Mouse (Mus musculus) kidney, postnatal 0 days (tissue): ENCODE results near the gene Lpar5. TPM values are rescaled to one million over a fixed set of nuclear protein-coding genes. Genes with fewer than 3 reads are reported as not detected.
"Not testable (repeated sequence)": the region's sequence is repeated elsewhere in the genome, so short reads cannot be mapped to it uniquely, and the experiment has no call there.

ENCODE experiments used
- ATAC-seq: fragments of 200-750 bp; cut with Nextera tagmentation; replicated peaks from 2 replicates; pipeline ENCODE4 v1.8.0; 2017; ENCODE audit warnings: low read depth, moderate number of reproducible peaks, moderate TSS enrichment, moderate library complexity; ENCODE audit not compliant: low FRiP score
- DNase-seq: peaks from one replicate; pipeline ENCODE4 v3.0.0-alpha.2; 2016; ENCODE audit warnings: low spot score
- H3K27ac ChIP-seq: fragments of 300-500 bp; sonication (generic); 2 replicates; pipeline ENCODE4 v1.5.1; 2014; ENCODE audit warnings: mild to moderate bottlenecking
- H3K27me3 ChIP-seq: fragments of 300-500 bp; sonication (generic); 2 replicates; pipeline ENCODE4 v1.6.1; 2014; ENCODE audit warnings: low read length, mixed read lengths; ENCODE audit not compliant: insufficient read depth
- H3K36me3 ChIP-seq: fragments of 300-500 bp; sonication (generic); 2 replicates; pipeline ENCODE4 v1.6.1; 2014; ENCODE audit warnings: low read length, mixed read lengths; ENCODE audit not compliant: insufficient read depth
- H3K4me1 ChIP-seq: fragments of 300-500 bp; sonication (generic); replicated peaks from 2 replicates; pipeline ENCODE4 v1.6.1; 2014; ENCODE audit warnings: antibody characterized with exemption, low read length, mixed read lengths; ENCODE audit not compliant: insufficient read depth
- H3K4me2 ChIP-seq: fragments of 300-500 bp; sonication (generic); 2 replicates; pipeline ENCODE4 v1.6.1; 2014; ENCODE audit warnings: mild to moderate bottlenecking, low read length, moderate library complexity, mixed read lengths
- H3K4me3 ChIP-seq: fragments of 300-500 bp; sonication (generic); replicated peaks from 2 replicates; pipeline ENCODE4 v1.5.1; 2014; ENCODE audit warnings: low read depth, low read length
- H3K9ac ChIP-seq: fragments of 300-500 bp; sonication (generic); 2 replicates; pipeline ENCODE4 v1.6.1; 2014; ENCODE audit warnings: low read depth, low read length
- H3K9me3 ChIP-seq: fragments of 300-500 bp; sonication (generic); replicated peaks from 2 replicates; pipeline ENCODE4 v1.6.1; 2016; ENCODE audit warnings: low read length, inconsistent platforms, mixed read lengths
- CTCF ChIP-seq: IDR thresholded peaks from 2 replicates; pipeline ENCODE4 v1.5.1; 2016; ENCODE audit warnings: antibody characterized with exemption, low read depth, mild to moderate bottlenecking, moderate library complexity
- WGBS: fragments of 180-500 bp; shearing (Covaris S2); extraction: QIAGEN DNeasy Blood & Tissue Kit; methylation state at CpG from one replicate; pipeline ENCODE4 v1.1.7; 2014; 5-methylcytosine and 5-hydroxymethylcytosine counted together
- polyA plus RNA-seq: library from polyadenylated mRNA; unstranded; fragments of >200 nt; fragmentation: Nextera tagmentation; extraction: Ambion mirVana; gene quantifications from 2 replicates; pipeline ENCODE4 v1.2.1, GENCODE M21; 2015

The Lpar5 gene
- polyA plus RNA-seq, 1 experiment from 2014 or later: 0.30 TPM

GRCm38 (mm10) chr6:125062511-125062910 is 5.2 kb upstream of the Lpar5 start:
- ATAC-seq: no peak

GRCm38 (mm10) chr6:125063906-125064305 is 3.8 kb upstream of the Lpar5 start:
- WGBS: 86% methylated on average over 6 of the region's 6 CpGs

More at GRCm38 (mm10) chr6:125062511-125062910, 5.2 kb upstream of the Lpar5 start:
- no peak overlapping the region for H3K9ac ChIP-seq
- no peak overlapping the region for H3K4me2 ChIP-seq
- H3K4me1 ChIP-seq: 0 out of 2 replicates have a peak, but pooled peaks cover 5% of the 10 kb centered on the region
- no peak for DNase-seq
- no peak overlapping the region for H3K4me3 ChIP-seq
- WGBS: 84% methylated on average over 5 of the region's 5 CpGs
- no peaks in the 10 kb centered on the region for H3K9me3 ChIP-seq
- no peak for TF ChIP-seq CTCF
- no peaks in the 10 kb centered on the region for H3K36me3 ChIP-seq
- H3K27me3 ChIP-seq: no peaks in the 10 kb centered on the region
- no peak overlapping the region for H3K27ac ChIP-seq

GRCm38 (mm10) chr6:125065223-125065622 is 2.5 kb upstream of the Lpar5 start:
- not testable (repeated sequence) for H3K4me3 ChIP-seq, H3K9ac ChIP-seq, DNase-seq, H3K36me3 ChIP-seq, H3K27ac ChIP-seq, ATAC-seq, H3K4me1 ChIP-seq, H3K27me3 ChIP-seq, H3K4me2 ChIP-seq, H3K9me3 ChIP-seq
- WGBS: no CpG with 5 or more reads among the region's 1 CpGs

More at GRCm38 (mm10) chr6:125063906-125064305, 3.8 kb upstream of the Lpar5 start:
- Histone ChIP-seq H3K4me2 (no peak overlapping the region), H3K9me3 (no peaks in the 10 kb centered on the region), H3K9ac (no peak overlapping the region), H3K4me3 (no peak overlapping the region), H3K27me3 (no peaks in the 10 kb centered on the region), H3K4me1 (0 out of 2 replicates have a peak, but pooled peaks cover 5% of the 10 kb centered on the region), H3K36me3 (no peaks in the 10 kb centered on the region), H3K27ac (no peak overlapping the region)
- TF ChIP-seq CTCF: no peak
- ATAC-seq (no peak), DNase-seq (no peak)

- no peak overlapping the region for H3K4me3 ChIP-seq
- H3K4me2 ChIP-seq: no peak overlapping the region
- no peaks in the 10 kb centered on the region for H3K27me3 ChIP-seq
- no peak for DNase-seq
- no peaks in the 10 kb centered on the region for H3K9me3 ChIP-seq
- no peak overlapping the region for H3K9ac ChIP-seq
- H3K36me3 ChIP-seq: no peaks in the 10 kb centered on the region
- ATAC-seq: no peak
- H3K27ac ChIP-seq: peak overlapping the region; percentile 44
- 82% methylated on average over 18 of the region's 18 CpGs for WGBS
- TF ChIP-seq CTCF: no peak
- no peaks in the 10 kb centered on the region for H3K4me1 ChIP-seq
Observed at GRCm38 (mm10) chr6:125071170-125071895, 3.6 kb downstream of the Lpar5 start.

- H3K27ac ChIP-seq: peak overlapping the region; percentile 44
- H3K27me3 ChIP-seq: no peaks in the 10 kb centered on the region
- DNase-seq (no peak), ATAC-seq (no peak; the same call in 1 of the 2 replicates)
- no peaks in the 10 kb centered on the region for H3K4me1 ChIP-seq
- H3K9me3 ChIP-seq: no peaks in the 10 kb centered on the region
- no peaks in the 10 kb centered on the region for H3K36me3 ChIP-seq
- no peak overlapping the region for H3K4me3 ChIP-seq
- WGBS: 29% methylated on average over 2 of the region's 2 CpGs
- no peak for TF ChIP-seq CTCF
- H3K4me2 ChIP-seq: no peak overlapping the region
- no peak overlapping the region for H3K9ac ChIP-seq
Observed at GRCm38 (mm10) chr6:125071896-125072279, 4.2 kb downstream of the Lpar5 start.

- no peaks in the 10 kb centered on the region for H3K4me1 ChIP-seq
- H3K4me3 ChIP-seq: no peak overlapping the region
- no peak overlapping the region for H3K27ac ChIP-seq
- no peaks in the 10 kb centered on the region for H3K9me3 ChIP-seq
- H3K27me3 ChIP-seq: no peaks in the 10 kb centered on the region
- ATAC-seq: no peak
- TF ChIP-seq CTCF: no peak
- no peaks in the 10 kb centered on the region for H3K36me3 ChIP-seq
- no peak overlapping the region for H3K4me2 ChIP-seq
- no peak for DNase-seq
- WGBS: 68% methylated on average over 8 of the region's 8 CpGs
- no peak overlapping the region for H3K9ac ChIP-seq
Observed at GRCm38 (mm10) chr6:125073825-125074224, 6.1 kb downstream of the Lpar5 start.
